Mouse (Mus musculus) T-cell, adult 2 months (primary cell): ENCODE measurements at regions not wholly inside any gene's neighbourhood (a gene's known extent, or its start where the extent isn't known, plus 50 kb on each side); places are given as distances from the start of the nearest gene placed in this dataset.
"Not testable (repeated sequence)": the region's sequence is repeated elsewhere in the genome, so short reads cannot be mapped to it uniquely, and the experiment has no call there.

Experiments
- DNase-seq: peaks from one replicate; pipeline ENCODE4 v3.0.0; 2022; ENCODE audit warnings: low spot score

DNA sequence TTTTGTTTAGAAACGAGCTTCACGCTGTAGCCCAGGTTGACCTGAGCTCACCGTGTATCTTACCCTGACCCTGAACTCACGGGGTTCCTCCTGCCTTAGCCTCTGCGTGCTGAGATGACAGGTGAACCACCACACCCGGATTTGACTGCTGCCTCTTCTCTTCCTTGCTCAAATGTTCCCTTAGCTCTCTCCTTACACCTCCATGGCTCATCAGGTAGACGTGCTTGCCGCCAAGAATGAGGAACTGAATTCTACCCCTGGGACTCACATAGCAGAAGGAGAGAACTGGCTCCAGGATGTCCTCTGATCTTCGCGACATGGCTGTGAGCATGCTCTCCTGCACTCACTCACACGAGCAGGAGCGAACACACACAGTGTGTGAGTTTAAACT lies 55.3 kb upstream of the Jarid2 start:
- DNase-seq, result peak; percentile 6

DNA sequence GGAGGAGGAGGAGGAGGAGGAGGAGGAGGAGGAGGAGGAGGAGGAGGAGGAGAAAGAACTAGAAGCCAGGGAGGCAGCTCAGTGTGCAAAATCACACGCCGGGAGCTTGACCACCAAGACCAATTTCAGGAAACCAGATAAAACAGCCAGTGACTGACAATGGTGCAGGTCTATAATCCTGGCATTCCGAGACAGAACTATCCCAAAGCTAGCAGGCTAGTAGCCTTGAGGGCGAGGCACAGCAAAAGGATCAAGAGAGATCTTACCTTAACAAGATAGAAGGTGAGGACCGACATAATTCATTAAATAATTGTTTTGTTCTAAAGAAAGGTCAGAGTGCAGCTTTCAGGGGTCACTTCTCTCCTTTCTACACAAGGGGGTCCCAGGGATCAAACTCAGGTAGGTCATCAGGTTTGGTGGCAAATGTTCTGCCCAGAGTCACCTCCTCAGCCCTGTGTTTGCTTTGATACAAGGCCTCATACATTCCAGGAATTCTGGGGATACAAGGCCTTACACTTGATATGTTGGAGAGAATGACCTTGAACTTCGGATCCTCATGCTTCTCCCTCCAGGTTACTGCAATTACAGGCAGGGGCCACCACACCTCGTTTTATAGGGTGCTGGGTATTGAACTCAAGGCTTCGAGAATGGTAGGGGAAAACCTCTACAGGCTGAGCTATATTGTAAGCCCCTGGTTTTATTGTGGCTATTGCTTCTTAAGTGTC lies 54.2 kb upstream of the Jarid2 start:
- no peak for DNase-seq

DNA sequence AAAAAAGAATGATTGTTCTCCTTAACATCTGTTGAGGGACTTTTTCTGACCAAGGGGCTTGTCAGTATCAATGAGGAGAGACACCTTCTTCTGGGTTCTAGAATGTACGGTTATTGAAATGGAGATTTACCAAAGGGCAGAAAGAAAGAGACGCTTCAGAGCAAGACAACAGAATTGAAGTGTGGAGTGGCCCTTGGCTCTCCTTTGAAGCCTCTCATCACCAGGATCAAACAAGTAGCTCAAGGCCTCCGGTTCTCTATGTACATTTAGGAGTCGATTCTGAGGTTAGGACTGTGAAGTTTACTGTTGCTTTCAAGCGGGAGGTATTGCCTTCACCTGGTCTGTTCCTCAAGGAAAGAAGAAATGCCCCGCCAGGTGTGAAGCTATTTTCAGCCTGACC lies 53.2 kb upstream of the Jarid2 start:
- DNase-seq, result no peak

DNA sequence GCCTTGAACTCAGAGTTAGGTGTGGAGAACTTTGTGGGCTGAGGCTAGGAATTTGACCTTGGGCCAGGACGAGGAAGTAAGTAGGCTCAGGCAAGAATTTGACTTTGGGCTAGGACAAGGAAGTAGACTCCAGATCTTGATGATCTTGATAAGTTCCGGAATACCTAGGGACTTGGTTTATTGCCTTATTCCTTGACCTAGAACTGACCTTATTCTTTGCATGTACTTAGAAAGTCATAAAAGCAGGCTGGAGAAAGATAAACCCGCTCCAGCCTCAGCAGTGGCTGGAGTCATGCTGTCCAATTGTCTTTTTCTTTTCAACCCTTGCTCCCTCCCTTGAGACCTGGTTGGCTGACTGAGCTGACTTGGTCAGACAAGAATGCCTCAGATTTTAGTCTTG lies 51.2 kb upstream of the Jarid2 start:
- no peak for DNase-seq

DNA sequence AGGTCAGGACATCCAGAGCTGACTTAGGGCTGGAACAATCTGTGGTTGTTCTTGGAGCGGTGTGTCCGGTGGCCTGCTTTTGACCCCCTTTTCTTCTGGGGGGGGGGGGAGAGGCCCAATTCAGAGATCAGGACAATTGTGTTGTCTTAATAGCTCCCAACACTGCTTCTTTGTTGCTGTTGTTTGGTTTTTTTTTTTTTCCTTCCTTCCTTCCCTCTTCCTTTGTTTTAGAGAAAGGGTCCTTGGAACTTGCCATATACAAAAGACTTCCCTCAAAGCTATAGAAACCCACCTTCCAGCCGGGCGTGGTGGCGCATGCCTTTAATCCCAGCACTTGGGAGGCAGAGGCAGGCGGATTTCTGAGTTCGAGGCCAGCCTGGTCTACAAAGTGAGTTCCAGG lies 49.8 kb upstream of the Jarid2 start:
- DNase-seq, result not testable (repeated sequence)
